Mouse (Mus musculus): ENCODE measurements around the gene Rfc5.
"Not testable (repeated sequence)": the region's sequence is repeated elsewhere in the genome, so short reads cannot be mapped to it uniquely, and the experiment has no call there.

Gene Rfc5

GRCm38 (mm10) chr5:117388877-117389276 is at the start of gene Rfc5:
Gene Rfc5 (minus strand): TSS chr5:117389047.
- DNase-seq (ENCODE audit: low spot score): peak; percentile 98

GRCm38 (mm10) chr5:117433501-117433900 is 44.7 kb upstream of the Rfc5 start:
- not testable (repeated sequence) for DNase-seq (ENCODE audit: low spot score)

- no peak for DNase-seq (ENCODE audit: low spot score)
These were observed 28.6 kb upstream of the Rfc5 start for GRCm38 (mm10) chr5:117417442-117417841.

- DNase-seq (ENCODE audit: low spot score): no peak
These were observed 26.4 kb upstream of the Rfc5 start for GRCm38 (mm10) chr5:117415011-117415912.

GRCm38 (mm10) chr5:117414611-117415010 is 25.8 kb upstream of the Rfc5 start:
- DNase-seq (ENCODE audit: low spot score): no peak

GRCm38 (mm10) chr5:117413507-117414501 is 25.0 kb upstream of the Rfc5 start, which contains the start of gene Ksr2:
Gene Ksr2 (plus strand): TSS chr5:117414000.
- peak; percentile 51 for DNase-seq (ENCODE audit: low spot score)

- peak; percentile 55 for DNase-seq (ENCODE audit: low spot score)
These were observed 20.5 kb upstream of the Rfc5 start for GRCm38 (mm10) chr5:117409369-117409768.

- peak; percentile 42 for DNase-seq (ENCODE audit: low spot score)
These were observed 19.4 kb upstream of the Rfc5 start for GRCm38 (mm10) chr5:117408216-117408615.

- DNase-seq (ENCODE audit: low spot score): not testable (repeated sequence)
These were observed 15.8 kb upstream of the Rfc5 start for GRCm38 (mm10) chr5:117404671-117405070.

- DNase-seq (ENCODE audit: low spot score): no peak
These were observed 14.8 kb upstream of the Rfc5 start for GRCm38 (mm10) chr5:117403609-117404008.

- DNase-seq (ENCODE audit: low spot score): no peak
These were observed 10.4 kb upstream of the Rfc5 start for GRCm38 (mm10) chr5:117399281-117399680.

GRCm38 (mm10) chr5:117398007-117398550 is 9.2 kb upstream of the Rfc5 start:
- DNase-seq (ENCODE audit: low spot score): peak; percentile 50

- DNase-seq (ENCODE audit: low spot score): no peak
These were observed 8.5 kb upstream of the Rfc5 start for GRCm38 (mm10) chr5:117397371-117397770.

GRCm38 (mm10) chr5:117396596-117397014 is 7.8 kb upstream of the Rfc5 start:
- no peak for DNase-seq (ENCODE audit: low spot score)

- DNase-seq (ENCODE audit: low spot score): no peak
These were observed 7.0 kb upstream of the Rfc5 start for GRCm38 (mm10) chr5:117395834-117396233.

- DNase-seq (ENCODE audit: low spot score): no peak
These were observed 2.0 kb upstream of the Rfc5 start for GRCm38 (mm10) chr5:117390895-117391294.

- DNase-seq (ENCODE audit: low spot score): peak; percentile 61
These were observed 523 bp downstream of the Rfc5 start for GRCm38 (mm10) chr5:117388296-117388751.

- no peak for DNase-seq (ENCODE audit: low spot score)
These were observed 5.6 kb downstream of the Rfc5 start for GRCm38 (mm10) chr5:117383198-117383597.

GRCm38 (mm10) chr5:117381785-117382184 is 7.1 kb downstream of the Rfc5 start:
- DNase-seq (ENCODE audit: low spot score): no peak

GRCm38 (mm10) chr5:117380199-117380598 is 8.6 kb downstream of the Rfc5 start:
- no peak for DNase-seq (ENCODE audit: low spot score)

- not testable (repeated sequence) for DNase-seq (ENCODE audit: low spot score)
These were observed 11.1 kb downstream of the Rfc5 start for GRCm38 (mm10) chr5:117377731-117378130.

- no peak for DNase-seq (ENCODE audit: low spot score)
These were observed 12.5 kb downstream of the Rfc5 start for GRCm38 (mm10) chr5:117376331-117376761.
